Mouse (Mus musculus) brain, embryonic 14.5 days (tissue): ENCODE results near the gene Trim3. TPM values are rescaled to one million over a fixed set of nuclear protein-coding genes. Genes with fewer than 3 reads are reported as not detected.
A peak's percentile ranks its signal among the peaks of the same experiment; 100 is the strongest.

ENCODE experiments used
- DNase-seq: peaks from one replicate; pipeline ENCODE4 v3.0.0-alpha.2; 2011; ENCODE audit warnings: low read depth
- CTCF ChIP-seq: fragments of 200-500 bp; IDR thresholded peaks from 2 replicates; pipeline ENCODE4 v1.5.1; 2012; ENCODE audit warnings: inconsistent platforms, mild to moderate bottlenecking, moderate library complexity, borderline replicate concordance; ENCODE audit not compliant: insufficient read depth, insufficient read length; ENCODE audit errors: extremely low read depth
- POLR2A ChIP-seq: fragments of 200-500 bp; IDR thresholded peaks from 2 replicates; pipeline ENCODE4 v1.6.1; 2012; ENCODE audit warnings: mild to moderate bottlenecking, inconsistent platforms, borderline replicate concordance; ENCODE audit not compliant: poor library complexity, insufficient read depth, insufficient read length, severe bottlenecking; ENCODE audit errors: extremely low read depth
- polyA plus RNA-seq: library from polyadenylated mRNA; depleted of rRNA; stranded (reverse); fragments of >200 nt; gene quantifications from 2 replicates; pipeline ENCODE4 v1.2.3, GENCODE M21; 2012; rRNA removed

The Trim3 gene
- 96.5 and 127 TPM in 2 replicates for polyA plus RNA-seq

DNA sequence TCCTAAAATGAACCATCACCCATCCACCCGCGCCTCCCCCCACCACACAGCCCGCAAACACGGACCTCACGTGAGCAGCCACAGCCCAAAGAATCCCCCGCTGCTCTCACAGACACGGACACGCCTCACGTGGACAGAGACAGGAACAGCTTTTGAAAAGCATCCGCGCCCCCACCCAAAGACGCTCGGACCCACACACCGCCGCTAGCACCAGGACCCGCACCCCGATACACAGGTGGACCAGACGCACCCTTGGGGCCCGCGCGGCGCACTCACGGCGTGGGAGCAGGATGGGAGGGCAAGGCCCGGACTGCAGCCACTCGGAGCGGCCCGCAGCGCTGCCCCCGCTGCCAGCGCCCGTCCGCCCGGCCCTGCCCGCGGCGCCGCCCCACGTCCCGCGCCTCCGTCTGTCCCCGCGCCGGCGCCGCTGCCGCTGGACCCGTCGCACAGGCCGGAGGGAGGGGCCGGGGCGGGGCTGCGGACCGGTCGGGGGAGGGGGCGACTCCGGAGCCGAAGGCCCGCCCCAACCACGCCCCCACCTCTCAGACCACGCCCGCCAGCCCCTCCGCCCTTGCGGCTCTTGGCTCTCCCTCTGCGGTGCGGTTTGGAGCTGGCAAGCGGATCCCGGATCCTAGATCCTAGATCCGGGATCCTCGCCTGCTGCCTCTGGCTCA is at the start of gene Trim3:
Gene Trim3, minus strand, starts transcription at position 445 of the 674 bp plus-strand sequence.
- TF ChIP-seq CTCF (no peak), POLR2A (peak; percentile 47; the same call in 1 of the 2 replicates)
- peak; percentile 96 for DNase-seq

DNA sequence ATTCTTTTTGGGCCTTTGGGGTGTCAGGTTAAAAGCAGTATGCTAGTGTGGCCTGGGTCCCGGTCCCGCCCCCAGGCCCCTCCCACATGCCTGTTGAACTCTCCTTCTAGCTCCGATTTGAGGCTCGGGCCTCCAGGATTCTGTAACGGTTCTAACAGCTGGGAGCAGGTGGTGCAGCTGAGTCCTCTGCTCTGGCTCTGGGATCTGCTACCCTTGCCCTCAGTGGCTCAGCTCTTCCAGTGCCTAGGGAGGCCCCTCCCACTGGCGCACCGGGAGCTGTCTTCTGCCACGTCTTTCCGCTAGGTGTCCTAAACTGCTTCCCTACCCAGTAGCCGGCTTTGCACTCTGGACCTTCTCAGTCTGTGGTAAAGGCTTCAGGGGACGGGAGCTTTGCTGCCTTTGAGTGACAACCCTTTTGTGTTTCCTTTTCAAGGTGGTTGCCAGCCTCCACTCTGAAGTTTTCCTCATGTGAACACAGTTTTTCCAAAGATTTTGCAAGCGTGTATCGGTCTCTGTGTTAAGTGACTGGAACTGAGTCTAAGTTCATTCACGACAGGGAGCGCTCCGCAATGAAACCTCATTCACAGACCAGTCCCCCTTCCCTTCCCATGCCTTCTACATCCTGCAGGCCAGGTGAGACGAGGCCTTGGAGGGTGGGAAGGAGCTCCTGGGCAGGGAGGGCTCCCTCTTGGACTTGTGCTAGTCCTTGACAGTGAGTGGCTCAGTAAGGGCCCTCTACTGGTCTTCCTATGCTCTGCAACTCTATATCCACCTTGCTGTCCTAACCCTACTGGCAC is 17.5 kb upstream of the Trim3 start, which contains the start of gene Dnhd1:
Gene Dnhd1, plus strand, starts transcription at position 189 of the 797 bp plus-strand sequence.
- peak; percentile 78 for DNase-seq
- TF ChIP-seq POLR2A, result no peak
- peak; percentile 65 for TF ChIP-seq CTCF

DNA sequence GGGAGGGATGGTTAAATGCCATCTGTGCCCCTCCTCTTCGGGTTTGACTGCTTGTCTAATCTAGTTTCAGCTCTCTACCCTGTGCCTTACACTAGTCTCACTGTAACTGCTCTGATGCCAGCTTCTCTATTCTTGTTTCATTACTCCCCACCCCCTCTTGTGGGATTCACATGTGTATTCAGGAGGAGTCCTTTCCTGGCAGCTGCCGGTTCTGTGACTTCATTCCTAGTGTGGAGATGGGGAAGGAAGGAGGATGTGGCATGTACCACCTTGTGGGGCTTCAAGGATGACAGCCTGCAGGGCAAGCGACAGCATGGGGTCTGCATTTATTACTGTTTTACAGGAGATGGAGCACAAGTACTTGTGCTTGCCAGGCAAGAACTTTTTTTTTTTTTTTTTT is 8.6 kb upstream of the Trim3 start:
- DNase-seq, result no peak
- TF ChIP-seq CTCF (no peak), POLR2A (no peak)

DNA sequence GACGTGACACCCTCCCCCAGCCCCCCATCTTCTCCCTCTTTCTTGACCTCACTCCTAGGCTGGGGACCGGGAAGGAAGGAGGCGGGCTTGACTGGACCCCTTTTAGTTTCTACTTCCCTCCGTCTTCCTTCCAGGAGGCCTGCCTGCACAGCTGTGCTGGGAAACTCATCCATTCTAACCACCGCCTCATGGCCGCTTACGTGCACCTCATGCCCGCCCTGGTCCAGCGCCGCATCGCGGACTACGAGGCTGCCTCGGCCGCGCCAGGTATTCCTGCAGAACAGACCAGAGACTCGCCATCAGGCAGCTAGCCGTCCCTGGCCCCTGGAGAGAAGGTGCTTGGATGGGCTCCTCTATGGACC is 7.5 kb upstream of the Trim3 start:
- no peak for DNase-seq

DNA sequence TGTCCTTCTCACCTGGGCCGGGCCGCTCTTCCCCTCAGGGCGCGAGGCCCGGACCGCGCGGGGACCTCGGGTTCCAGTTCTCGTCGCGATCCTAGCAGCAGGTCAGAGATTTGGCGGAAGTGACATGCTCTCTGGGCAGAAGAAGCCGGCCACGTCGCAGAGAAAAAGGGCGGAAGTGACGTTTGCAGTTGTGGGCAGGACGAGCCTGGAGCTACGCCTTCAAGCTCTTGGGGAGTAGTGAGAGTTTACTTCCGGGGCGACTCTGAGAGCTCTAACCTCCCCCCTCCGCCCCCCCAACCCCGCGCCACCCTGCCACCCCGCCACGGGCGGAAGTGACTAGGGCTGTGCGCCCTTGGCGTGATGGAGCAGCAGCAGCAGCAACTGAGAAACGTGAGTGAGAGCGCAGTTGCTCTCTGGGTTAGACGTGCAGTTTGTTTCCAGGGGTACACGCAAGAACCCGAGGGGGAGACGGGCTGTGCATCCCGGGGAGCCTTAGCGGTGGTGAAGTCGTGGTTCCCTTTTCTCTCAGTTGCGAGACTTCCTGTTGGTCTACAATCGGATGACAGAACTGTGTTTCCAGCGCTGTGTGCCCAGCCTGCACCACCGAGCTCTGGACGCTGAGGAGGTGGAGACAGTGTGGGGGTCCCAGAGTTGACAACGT is 7.0 kb upstream of the Trim3 start, which contains the start of the genes Arfip2 and Gm45799:
Gene Arfip2, minus strand, starts transcription at position 184 of the 661 bp plus-strand sequence.
Gene Gm45799, plus strand, starts transcription at position 320 of the 661 bp plus-strand sequence.
- TF ChIP-seq POLR2A, result peak; percentile 59; the same call in 1 of the 2 replicates
- TF ChIP-seq CTCF, result no peak
- DNase-seq, result peak; percentile 99

More for the DNA sequence above, 7.5 kb upstream of the Trim3 start:
- TF ChIP-seq POLR2A, result no peak
- TF ChIP-seq CTCF, result no peak

DNA sequence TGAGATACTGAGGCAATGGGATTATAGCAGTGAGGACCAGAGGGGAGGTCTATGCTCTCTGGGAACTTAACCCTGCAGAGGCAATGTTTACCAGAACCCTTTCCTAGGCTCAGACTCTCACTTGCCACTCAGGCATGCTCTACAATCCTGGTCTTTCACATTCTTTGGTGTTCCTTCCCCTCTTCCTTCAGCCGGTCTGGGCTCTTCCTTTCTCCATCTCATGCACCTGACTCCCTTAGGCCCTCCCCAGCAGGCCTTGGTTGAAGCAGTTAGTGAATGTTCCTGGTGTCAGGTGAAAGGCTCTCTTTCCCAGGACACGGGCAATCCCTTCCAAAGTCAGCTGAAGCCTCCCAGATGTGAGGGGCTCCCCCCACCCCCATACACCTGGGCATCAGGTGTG is 6.4 kb upstream of the Trim3 start, which contains the start of gene Timm10b:
Gene Timm10b, plus strand, starts transcription at position 301 of the 400 bp plus-strand sequence.
- no peak for DNase-seq
- TF ChIP-seq POLR2A (no peak), CTCF (no peak)

DNA sequence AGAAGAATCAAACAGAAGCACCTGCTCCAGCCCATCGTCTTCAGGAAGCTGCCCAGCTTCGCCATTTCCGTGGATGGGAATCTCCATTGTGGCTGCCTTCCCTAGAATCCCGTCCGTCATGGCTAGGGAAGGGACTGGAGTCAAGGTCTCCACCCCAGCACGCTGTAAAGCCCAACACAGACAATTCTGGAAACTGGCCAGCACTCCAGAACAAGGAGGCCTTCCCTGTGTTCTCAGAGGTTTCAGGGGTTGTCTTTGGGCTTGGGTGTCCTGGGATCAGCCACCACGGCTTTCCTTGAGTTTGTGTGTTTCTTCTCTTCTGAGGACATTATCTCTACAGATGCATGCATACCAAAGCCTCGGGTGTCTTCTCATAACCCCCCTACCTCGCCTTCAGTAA is 5.9 kb upstream of the Trim3 start:
- no peak for TF ChIP-seq CTCF
- TF ChIP-seq POLR2A, result no peak
- no peak for DNase-seq

DNA sequence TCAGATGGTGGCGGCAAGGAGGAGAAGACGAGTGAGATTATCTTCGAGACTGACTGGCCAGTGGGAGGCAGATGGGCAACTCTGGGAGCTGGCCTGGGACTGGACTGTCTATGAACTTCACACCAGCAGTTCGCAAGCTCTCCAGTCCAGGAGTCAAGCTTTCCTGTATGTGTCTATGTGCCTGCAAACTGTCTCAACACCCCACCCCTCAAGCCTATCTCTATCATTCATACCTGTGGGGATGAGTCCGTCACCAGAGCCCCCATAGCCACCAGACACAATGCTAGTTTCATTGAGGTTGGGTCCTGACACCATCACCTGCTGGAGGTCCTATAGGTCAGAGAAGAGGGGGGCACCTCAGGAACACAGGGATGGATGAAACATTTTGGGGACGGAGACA is 5.4 kb upstream of the Trim3 start:
- TF ChIP-seq CTCF, result no peak
- TF ChIP-seq POLR2A, result no peak
- DNase-seq, result no peak

DNA sequence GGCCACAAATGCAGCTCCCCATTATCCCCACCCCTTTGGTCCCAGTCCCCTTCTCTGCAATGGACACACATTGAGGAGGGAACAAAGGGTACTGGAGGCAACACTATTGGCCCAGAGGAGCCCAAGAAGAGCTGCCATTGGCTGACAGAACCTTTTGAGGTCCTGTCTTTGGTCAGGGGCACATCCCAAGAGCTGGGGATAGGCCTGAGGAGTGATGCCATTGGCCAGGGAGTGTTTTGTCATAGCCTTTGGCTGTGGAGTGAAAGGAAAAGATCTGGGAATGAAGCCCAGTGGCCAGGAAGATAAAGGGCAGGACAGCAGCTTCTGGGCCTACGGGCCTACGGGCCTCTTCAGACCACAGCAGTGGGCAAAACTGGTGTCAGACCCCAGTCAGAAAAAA is 2.4 kb upstream of the Trim3 start:
- TF ChIP-seq CTCF (no peak), POLR2A (no peak)
- peak; percentile 7 for DNase-seq

DNA sequence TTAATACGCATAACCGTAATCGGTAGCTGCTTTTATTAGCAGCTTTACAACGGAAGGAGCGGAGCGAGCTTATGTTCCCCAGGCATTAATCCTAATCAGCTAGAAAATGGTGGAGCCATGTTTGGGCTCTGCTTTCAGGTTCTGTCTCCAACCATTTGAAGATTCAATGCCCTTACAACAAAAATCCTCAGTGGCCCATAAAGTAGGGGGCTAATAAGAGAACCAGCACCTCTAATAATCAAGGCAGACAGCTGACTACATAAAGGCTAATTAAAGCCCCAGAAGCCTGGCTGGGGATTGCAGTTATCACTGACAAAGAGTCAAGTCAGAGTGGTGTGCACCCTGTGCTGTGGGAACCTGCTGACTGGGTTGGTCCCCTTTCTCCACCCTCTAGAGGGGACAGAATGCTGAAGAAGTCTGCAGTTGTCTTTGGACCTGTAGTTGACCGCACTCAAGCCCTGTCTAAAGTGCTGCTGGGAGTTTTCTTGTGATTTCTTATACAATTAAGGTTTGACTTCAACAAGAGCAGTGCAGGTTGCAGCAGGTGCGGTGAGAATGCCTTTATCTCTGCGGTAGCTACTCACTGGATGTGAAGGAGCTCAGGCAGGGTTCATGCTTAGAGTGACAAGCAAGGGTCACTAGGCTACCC is 1.0 kb upstream of the Trim3 start:
- TF ChIP-seq CTCF (no peak), POLR2A (no peak)
- DNase-seq, result peak; percentile 30

DNA sequence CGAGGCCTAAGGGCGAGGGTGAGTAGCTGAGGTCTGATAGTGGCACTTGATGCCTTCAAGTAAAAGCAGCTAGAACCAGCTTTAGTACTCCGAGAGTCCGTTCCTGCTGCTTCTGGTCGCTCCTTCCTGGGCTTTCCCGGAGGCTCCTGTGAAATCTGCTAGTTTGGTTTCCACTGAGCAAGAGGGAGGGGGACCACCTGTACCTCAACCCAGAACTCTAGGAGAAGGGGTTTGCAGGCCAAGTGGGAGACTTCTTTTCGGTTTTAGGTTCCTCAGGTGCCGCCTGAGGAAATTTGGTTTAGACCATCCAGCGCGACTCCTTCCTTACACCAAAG is 397 bp upstream of the Trim3 start:
- TF ChIP-seq CTCF, result no peak
- TF ChIP-seq POLR2A, result no peak
- DNase-seq, result no peak

DNA sequence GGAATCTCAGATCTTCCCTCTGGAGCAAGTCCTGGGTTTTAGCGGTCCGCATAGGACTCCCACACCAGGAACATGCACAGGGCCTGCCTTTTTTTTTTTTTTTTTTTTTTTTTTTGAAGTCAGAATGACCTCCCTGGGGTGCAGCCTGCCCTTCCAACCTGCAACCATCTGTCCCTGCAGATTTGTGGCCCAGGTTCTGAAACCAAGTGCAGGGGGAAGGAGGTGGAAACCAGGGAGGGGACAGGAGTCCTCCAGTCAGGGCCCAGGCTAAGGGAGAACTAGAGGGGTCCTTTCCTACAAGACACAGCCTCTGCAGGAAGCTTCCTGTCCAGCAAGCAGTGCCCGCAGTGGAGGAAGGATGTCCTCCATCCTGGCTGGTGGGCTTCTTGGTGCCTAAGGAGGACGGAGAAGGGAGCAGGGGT is 809 bp downstream of the Trim3 start:
- TF ChIP-seq POLR2A (no peak), CTCF (no peak)
- DNase-seq, result peak; percentile 44

DNA sequence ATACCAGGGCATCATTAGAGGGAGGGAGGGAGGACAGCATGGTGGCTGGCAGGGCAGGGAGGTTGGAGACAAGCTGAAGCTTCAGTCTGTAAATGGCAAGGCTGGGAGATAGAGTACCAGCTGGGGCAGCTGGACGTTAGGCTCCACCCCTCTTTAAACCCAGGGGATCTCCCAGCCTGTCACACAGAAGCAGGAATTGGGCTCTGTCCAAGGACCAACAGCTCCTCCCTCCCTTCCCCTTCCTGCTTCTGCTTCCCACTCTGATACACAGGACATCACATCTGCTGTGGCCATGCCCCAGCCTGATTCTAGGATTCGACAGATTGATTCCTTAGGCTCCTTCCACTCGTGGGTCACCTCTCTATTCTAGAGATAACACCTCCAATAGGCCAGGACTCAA is 4.7 kb downstream of the Trim3 start:
- TF ChIP-seq CTCF, result no peak
- TF ChIP-seq POLR2A, result no peak
- peak; percentile 89 for DNase-seq

DNA sequence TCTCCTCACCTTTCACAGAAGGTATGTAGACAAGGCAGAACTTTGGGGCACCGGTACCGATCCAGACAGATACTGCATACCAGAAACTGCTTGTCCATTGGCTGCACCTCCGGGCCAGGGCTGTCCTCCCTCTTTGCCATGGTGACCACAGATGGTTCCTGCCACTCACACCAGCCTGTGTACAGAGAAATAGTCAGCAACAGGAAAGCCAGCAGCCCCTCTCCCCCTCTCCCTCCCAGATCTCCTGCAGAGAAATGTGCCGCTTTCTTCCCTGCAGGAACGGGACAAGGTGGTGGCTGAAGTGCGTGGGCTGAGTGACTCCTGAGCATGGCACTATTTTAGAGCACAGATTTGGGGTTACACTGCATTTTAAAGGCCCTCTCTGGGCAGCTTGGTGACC is 8.0 kb downstream of the Trim3 start:
- no peak for DNase-seq
- TF ChIP-seq CTCF (no peak), POLR2A (no peak)
